Mouse (Mus musculus) gastrocnemius, adult 2 months (tissue): Measurements from ENCODE around the gene Vps39. TPM values are rescaled to one million over a fixed set of nuclear protein-coding genes. Genes with fewer than 3 reads are reported as not detected.

Experiments used
- DNase-seq: peaks from one replicate; pipeline ENCODE4 v3.0.0; 2022
- H3K27ac ChIP-seq: fragments of 200-600 bp; 2 replicates; pipeline ENCODE4 v1.8.1; 2022; ENCODE audit warnings: mild to moderate bottlenecking
- H3K4me3 ChIP-seq: fragments of 200-600 bp; 2 replicates; pipeline ENCODE4 v1.8.1; 2022; ENCODE audit warnings: mild to moderate bottlenecking, moderate library complexity
- CTCF ChIP-seq: fragments of 200-600 bp; IDR thresholded peaks from 2 replicates; pipeline ENCODE4 v1.8.1; 2022; ENCODE audit warnings: antibody characterized with exemption, mild to moderate bottlenecking, moderate library complexity
- intact Hi-C: fragments of 180-260 bp; cut with DNase I; formaldehyde crosslinking; loops from one replicate; pipeline ENCODE4 v1.15.1; 2025
- total RNA-seq, 2 experiments: library from RNA; stranded (reverse); gene quantifications; 2 replicates each; pipeline ENCODE4 v1.2.3; 2021

Gene Vps39
- total RNA-seq, 2 experiments from 2014 or later = 16.1 to 21.1 TPM

DNA sequence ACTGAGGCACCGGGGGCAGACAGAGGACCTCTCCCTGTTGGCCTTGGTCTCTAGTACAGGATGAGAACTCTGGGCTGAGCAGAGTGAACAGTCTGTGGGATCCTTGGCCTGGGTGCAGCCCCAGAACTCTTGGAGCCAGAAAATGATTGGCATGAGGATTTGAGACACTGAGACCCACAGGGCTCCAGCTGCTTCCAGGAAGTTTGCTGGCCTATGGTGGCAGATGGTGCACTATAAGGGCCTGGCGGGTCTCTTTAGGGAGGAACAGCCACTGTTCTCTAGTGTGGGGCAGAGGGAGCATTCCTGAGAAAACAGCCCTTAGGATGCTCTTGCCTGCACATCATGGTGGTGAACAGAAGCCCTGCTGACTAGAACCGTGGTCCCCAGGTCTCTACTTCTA is 64.5 kb downstream of the Vps39 start:
- TF ChIP-seq CTCF = no peak
- Histone ChIP-seq H3K4me3 (no peak overlapping the region), H3K27ac (no peak overlapping the region)
- intact Hi-C loops = no loop called here
- DNase-seq = no peak

DNA sequence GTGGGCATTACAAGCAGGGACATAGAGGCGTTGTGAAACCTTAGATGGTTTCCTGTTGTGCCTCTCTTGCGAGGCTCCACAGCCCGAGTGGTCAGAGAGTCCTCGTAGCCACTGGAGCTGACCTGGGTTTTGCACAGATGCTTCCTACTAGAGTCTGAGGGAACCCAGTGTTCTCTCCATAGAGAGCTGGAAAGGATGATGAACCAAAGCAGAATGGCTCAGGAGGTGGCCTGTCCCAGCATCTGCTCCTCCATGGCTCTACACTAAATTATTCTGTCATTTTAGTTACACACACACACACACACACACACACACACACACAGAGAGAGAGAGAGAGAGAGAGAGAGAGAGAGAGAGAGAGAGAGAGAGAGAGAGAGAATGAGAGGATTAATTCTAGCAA is 67.3 kb downstream of the Vps39 start:
- TF ChIP-seq CTCF = no peak
- Histone ChIP-seq H3K27ac (no peak overlapping the region), H3K4me3 (no peak overlapping the region)
- intact Hi-C loops = no loop called here
- DNase-seq = no peak

DNA sequence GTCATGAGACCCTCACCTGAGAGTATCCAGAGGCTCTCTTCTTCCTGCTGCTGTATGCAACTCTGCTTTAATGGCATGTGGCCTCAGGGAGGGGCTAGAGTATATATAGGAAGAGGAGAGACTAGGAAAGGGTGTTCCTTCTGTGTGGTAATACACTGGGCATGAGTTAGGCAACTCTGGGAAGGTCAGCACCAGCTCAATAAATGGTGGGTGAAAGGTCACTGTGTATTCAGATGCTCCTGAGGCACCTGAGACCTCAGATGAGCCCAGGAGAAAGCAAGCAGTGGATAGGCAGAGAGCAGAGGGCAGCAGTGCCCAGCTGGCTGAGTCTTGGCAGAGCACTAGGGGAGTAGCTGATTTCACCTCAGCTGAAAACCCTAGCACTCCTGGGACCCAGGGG is 68.2 kb downstream of the Vps39 start:
- no peak for TF ChIP-seq CTCF
- no peak for DNase-seq
- H3K27ac ChIP-seq = no peak overlapping the region
- no peak overlapping the region for H3K4me3 ChIP-seq
- intact Hi-C loops = loop anchor here (5.0 kb wide), 1 partner anchor 202 kb away; no protein-coding TSS in a partner anchor

DNA sequence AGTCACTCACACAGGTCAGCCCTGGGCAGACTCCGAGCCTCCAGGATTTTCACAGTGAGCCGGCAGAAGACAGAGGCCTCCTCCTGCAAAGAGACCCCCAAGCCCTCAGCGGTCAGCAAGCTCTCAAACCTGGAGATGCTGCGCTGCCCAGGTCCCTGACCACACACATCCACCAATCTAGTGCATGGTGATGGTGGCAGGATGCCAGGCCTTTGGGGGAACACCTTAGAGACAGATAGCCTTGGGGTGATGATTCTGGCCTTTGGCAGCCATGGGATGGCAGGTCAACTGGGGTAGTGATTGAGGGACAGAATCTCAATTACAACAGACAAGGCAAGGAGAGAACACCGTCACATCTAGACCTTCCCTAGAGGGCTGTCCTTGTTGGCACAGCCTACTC is 68.8 kb downstream of the Vps39 start:
- Histone ChIP-seq H3K27ac (no peak overlapping the region), H3K4me3 (no peak overlapping the region)
- intact Hi-C loops = loop anchor here (5.0 kb wide), 1 partner anchor 202 kb away; no protein-coding TSS in a partner anchor
- no peak for TF ChIP-seq CTCF
- peak; percentile 23 for DNase-seq

DNA sequence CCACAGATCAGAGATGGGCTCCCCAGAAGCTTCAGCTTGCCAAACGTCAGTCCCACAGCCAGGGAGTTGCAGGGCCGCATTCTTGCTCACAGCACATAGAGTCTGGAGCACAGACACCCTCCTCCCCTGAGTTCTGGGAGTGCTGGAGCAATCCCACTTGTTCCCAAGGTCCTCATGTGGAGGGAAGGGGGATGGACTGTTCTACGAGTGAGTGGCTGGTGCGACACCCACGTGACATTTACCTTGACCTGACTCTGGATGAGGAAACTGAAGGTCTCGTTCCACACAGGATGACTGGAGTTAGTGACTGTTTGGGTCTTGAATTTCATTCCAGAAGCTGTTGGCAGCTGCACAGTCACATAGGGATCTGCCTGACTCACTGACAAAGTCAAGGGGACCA is 69.4 kb downstream of the Vps39 start:
- H3K27ac ChIP-seq = no peak overlapping the region
- no peak overlapping the region for H3K4me3 ChIP-seq
- peak; percentile 19 for DNase-seq
- intact Hi-C loops = loop anchor here (5.0 kb wide), 1 partner anchor 201 kb away; no protein-coding TSS in a partner anchor
- TF ChIP-seq CTCF = no peak

DNA sequence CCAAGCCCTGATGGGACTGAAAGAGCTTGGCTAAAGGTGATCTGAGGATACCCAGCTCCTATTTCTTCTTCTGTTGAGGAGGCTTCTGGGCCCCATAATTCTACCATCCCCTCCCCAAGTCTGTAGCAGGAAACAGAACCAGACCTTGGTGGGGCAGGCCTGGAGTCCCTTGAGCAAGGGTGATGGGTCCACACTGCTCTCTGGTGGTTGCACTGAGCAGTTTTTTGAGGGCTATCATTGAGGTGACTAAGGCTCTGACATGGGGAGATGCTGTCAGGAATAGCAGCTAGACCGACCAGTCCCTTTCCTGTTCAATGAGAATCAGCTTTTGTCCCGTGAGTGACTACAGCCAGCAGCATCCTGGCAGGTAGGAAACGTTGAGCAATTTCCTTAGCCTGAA is 71.7 kb downstream of the Vps39 start:
- TF ChIP-seq CTCF = peak; percentile 25; the same call in 1 of the 2 replicates
- intact Hi-C loops = loop anchor here (5.0 kb wide), 1 partner anchor 199 kb away; no protein-coding TSS in a partner anchor
- Histone ChIP-seq H3K27ac (no peak overlapping the region), H3K4me3 (no peak overlapping the region)
- no peak for DNase-seq

DNA sequence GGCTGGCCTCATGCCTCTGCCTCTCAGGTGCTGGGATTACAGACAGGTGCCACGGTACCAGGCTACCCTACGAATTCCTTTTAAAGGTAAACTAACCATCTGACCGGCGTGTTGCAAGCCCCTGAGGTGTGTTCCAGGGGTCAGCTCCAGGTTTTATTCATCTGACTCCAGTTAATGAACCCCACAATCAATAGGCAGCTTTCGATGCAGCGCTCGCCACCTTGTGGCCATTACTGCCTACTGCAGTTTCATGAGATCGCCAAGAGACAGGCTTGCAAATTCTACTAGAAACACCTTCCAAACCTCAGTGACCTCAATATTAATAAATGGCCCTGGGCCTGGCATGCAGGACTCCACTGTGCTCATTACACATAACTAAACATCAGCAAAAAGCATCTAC is 73.0 kb downstream of the Vps39 start:
- Histone ChIP-seq H3K4me3 (no peak overlapping the region), H3K27ac (no peak overlapping the region)
- intact Hi-C loops = loop anchor here (5.0 kb wide), 1 partner anchor 198 kb away; no protein-coding TSS in a partner anchor
- TF ChIP-seq CTCF = peak; percentile 91; the same call in 1 of the 2 replicates
- DNase-seq = peak; percentile 66

DNA sequence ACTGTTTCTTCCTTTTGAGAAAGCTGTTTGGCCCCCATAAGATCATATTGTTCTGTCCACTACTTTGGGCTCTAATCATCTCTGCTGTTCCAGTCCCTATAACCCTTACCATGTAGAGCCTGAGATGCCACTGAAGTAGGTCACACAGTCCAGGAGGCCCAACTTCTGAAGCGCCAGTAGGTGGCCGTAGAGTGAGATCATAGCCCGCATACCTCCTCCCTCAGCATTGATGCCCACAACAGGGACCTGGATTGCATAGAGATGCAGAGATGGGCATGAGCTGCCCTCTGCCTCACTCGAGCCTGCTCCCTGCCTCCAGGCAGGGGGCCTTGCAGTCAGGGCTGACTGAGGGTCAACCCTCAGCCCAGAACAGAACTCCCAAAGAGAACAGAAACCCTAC is 76.0 kb downstream of the Vps39 start:
- TF ChIP-seq CTCF = no peak
- intact Hi-C loops = no loop called here
- Histone ChIP-seq H3K4me3 (no peak overlapping the region), H3K27ac (no peak overlapping the region)
- DNase-seq = no peak

DNA sequence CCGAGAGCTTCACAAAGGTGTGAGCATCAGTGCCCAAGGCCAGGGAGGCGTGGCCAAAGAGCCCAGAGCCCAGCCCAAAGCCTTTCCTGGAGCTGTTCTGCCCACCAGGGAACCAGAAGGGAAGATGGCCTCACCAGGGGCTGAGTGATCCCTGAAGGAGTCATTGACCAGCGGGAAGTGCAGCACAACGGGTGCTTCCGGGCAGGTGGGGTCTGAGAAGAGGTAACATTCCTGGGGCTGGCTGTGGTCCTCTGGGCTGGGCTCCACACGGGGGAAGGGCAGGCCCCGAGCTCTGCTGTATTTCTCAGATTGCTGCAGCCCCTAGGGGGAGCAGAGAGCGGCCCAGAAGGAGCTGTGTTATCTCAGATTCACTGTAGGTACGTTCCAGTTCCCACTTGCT is 84.3 kb downstream of the Vps39 start:
- Histone ChIP-seq H3K27ac (no peak overlapping the region), H3K4me3 (no peak overlapping the region)
- TF ChIP-seq CTCF = peak; percentile 2; the same call in 1 of the 2 replicates
- DNase-seq = no peak
- intact Hi-C loops = no loop called here

Other genes starting within 250 kb of the Vps39 start
- 10 to 100 TPM; 19.5 to 31.7 TPM for gene Ehd4, start 198.5 kb downstream of the Vps39 start, total RNA-seq
- gene Pla2g4e, start 107.8 kb downstream of the Vps39 start, total RNA-seq = 10 to 100 TPM; 27.8 to 31.8 TPM
- gene Pla2g4d, start 63.9 kb downstream of the Vps39 start, total RNA-seq = not detected
- gene Pla2g4f, start 39.0 kb downstream of the Vps39 start, total RNA-seq = not detected
- gene Ganc, start 50.8 kb upstream of the Vps39 start, total RNA-seq = 10 to 100 TPM; 29.7 to 34.3 TPM
- gene Tmem87a, start 51.0 kb upstream of the Vps39 start, total RNA-seq = 10 to 100 TPM; 31.4 to 51.8 TPM
- 100 to 1,000 TPM; 126 to 149 TPM for gene Capn3, start 102.9 kb upstream of the Vps39 start, total RNA-seq
- gene Zfp106, start 210.7 kb upstream of the Vps39 start, total RNA-seq = 100 to 1,000 TPM; 635 to 796 TPM
- gene Snap23, start 214.5 kb upstream of the Vps39 start, total RNA-seq = 10 to 100 TPM; 42.6 to 57.5 TPM